Mouse (Mus musculus): ENCODE measurements around the gene Wt1.

- TF ChIP-seq EP300 (IDR thresholded peaks at IDR 0.05): no peak
- TF ChIP-seq CTCF (IDR thresholded peaks at IDR 0.05): no peak
These were observed 92.9 kb downstream of the Wt1 start for GRCm38 (mm10) chr2:105219229-105219628.

All from lung, postnatal 0 days (tissue).